Mouse (Mus musculus) olfactory bulb, adult 2 months (tissue): ENCODE measurements at regions not wholly inside any gene's neighbourhood (a gene's known extent, or its start where the extent isn't known, plus 50 kb on each side); places are given as distances from the start of the nearest gene placed in this dataset.

ENCODE experiments used
- CTCF ChIP-seq: fragments of 200-500 bp; IDR thresholded peaks from 2 replicates; pipeline ENCODE4 v1.5.1; 2012; ENCODE audit warnings: low read depth, mild to moderate bottlenecking, low read length, moderate library complexity; ENCODE audit not compliant: insufficient read depth
- POLR2A ChIP-seq: fragments of 200-500 bp; IDR thresholded peaks from 2 replicates; pipeline ENCODE4 v1.6.1; 2012; ENCODE audit warnings: mild to moderate bottlenecking, low read depth, low read length, moderate library complexity; ENCODE audit not compliant: insufficient read depth

DNA sequence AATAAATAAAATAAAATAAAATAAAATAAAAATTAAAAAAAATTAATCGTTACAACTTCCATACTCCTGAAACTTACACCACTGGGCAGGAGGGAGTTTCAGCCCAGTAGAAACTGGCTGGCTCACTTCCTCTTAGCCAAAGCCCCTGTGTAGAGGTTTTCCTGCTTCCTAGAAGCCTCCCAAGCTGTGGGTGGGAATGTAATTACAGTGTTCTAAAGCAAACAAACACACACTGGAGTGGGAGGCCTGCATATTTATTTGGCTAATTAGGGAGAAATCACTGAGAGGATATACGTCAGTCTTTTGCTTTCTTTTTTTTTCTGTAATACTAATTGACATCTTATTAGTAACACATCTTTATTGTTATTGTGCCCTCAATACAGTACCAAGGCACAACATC is 94.2 kb upstream of the Cdh5 start:
- no peak for TF ChIP-seq CTCF
- no peak for TF ChIP-seq POLR2A
